Mouse (Mus musculus): ENCODE measurements at regions not wholly inside any gene's neighbourhood (a gene's known extent, or its start where the extent isn't known, plus 50 kb on each side); places are given as distances from the start of the nearest gene placed in this dataset.

DNA sequence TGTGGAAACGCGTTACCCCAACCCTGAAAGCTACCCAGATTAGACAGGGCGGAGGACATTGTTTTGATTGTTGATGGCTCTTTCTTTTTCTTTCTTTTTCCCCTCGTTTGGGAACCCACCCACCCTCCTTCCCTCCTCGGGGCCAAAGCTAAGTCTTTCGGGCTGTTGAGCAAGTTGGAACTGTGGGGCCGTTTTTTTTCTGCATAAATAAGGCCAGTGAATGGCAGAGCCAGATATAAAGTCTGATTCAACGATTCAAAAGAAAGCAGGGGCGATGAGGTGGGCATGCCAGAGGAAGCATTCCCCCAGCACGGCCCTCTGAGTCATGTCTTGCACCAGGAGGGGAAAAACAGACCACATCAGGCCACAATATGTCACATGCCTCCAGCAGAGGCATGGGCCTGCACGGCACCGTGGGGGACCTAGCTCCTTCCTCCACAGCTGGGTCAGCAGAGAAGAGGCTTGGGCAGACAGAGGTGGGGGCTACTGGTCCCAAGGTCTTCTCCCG, 80.2 kb upstream of the Zmiz1 start:
- ATAC-seq (ENCODE audit: low read depth), result no peak
- H3K36me3 ChIP-seq (ENCODE audit: control insufficient read depth, insufficient read depth, low read length), result no peaks in the 10 kb centered on the region
- H3K27ac ChIP-seq (ENCODE audit: low read length), result peak overlapping the region; percentile 99
- H3K9ac ChIP-seq (ENCODE audit: low read length), result peak overlapping the region; percentile 81
- peaks cover 14% of the 10 kb centered on the region for H3K4me1 ChIP-seq (replicated peaks; ENCODE audit: control insufficient read depth, insufficient read depth, low read length)
- H3K9me3 ChIP-seq (ENCODE audit: control insufficient read depth, low read length), result no peaks in the 10 kb centered on the region
- no peaks in the 10 kb centered on the region for H3K27me3 ChIP-seq (ENCODE audit: control insufficient read depth, insufficient read depth, low read depth, low read length)
- H3K4me3 ChIP-seq (ENCODE audit: low read length), result peak overlapping the region; percentile 55
- H3K4me2 ChIP-seq (ENCODE audit: low read depth, low read length), result peak overlapping the region; percentile 66
- WGBS, result 6% methylated on average over 13 of the region's 13 CpGs

DNA sequence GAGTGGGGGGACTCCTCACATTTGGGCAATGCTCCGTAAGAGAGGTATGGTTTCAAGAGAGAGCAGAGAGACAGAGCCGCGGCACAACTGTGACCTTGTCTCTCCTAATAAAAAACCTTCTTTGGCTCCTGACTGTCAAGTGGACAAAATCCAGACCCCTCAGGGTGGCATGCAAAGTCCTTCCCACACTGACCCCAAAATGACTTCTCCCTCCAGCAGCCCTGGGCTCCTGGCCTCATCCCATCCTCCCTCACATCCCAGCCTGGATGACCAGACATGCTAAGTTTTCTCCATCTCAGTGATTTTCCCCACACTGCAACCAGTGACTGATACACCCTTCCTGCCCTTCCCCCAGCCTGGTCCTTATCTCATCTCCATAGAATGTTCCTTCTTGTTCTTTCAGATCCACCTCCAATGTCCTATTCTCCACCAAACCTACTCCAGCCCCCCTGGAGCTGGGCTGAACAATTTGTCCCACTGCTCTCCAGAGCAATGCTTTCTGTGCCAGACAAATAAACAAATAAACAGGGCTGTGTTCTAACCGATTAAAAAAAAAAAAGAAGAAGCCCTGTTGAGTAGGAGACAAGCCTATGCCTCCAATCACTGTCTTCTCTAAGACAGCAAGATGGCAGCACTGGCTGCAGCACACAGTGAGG, 75.7 kb upstream of the Zmiz1 start:
- WGBS, result 66% methylated on average over 4 of the region's 4 CpGs
- Histone ChIP-seq H3K27ac (ENCODE audit: low read length) (no peak overlapping the region), H3K4me2 (ENCODE audit: low read depth, low read length) (no peak overlapping the region), H3K4me3 (ENCODE audit: low read length) (no peak overlapping the region), H3K4me1 (replicated peaks; ENCODE audit: control insufficient read depth, insufficient read depth, low read length) (peaks cover 13% of the 10 kb centered on the region), H3K36me3 (ENCODE audit: control insufficient read depth, insufficient read depth, low read length) (no peaks in the 10 kb centered on the region), H3K9ac (ENCODE audit: low read length) (no peak overlapping the region), H3K27me3 (ENCODE audit: control insufficient read depth, insufficient read depth, low read depth, low read length) (no peaks in the 10 kb centered on the region), H3K9me3 (ENCODE audit: control insufficient read depth, low read length) (no peaks in the 10 kb centered on the region)
- no peak for ATAC-seq (ENCODE audit: low read depth)

DNA sequence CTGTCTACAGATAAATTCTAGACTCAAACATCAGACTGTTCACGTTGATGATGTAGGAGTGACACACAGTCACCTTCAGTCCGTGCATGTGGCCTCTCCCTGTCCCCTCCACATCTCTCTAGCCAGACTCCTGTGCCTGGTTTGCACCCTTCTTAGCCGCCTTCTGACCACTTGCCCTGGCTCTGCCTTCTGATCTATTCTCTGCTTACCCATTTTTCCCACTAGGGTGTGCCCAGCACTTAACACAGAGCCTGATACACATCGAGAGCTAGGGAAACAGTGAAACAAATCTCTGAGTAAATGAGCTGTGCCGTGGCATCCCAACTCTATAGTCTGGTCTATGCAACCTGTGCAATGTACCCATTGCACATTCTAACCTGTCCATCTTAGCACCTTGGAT, 73.3 kb upstream of the Zmiz1 start:
- Histone ChIP-seq H3K4me2 (ENCODE audit: low read depth, low read length) (no peak overlapping the region), H3K9me3 (ENCODE audit: control insufficient read depth, low read length) (no peaks in the 10 kb centered on the region), H3K4me1 (replicated peaks; ENCODE audit: control insufficient read depth, insufficient read depth, low read length) (peaks cover 6% of the 10 kb centered on the region; the same call in 1 of the 2 replicates), H3K4me3 (ENCODE audit: low read length) (no peak overlapping the region), H3K9ac (ENCODE audit: low read length) (no peak overlapping the region), H3K36me3 (ENCODE audit: control insufficient read depth, insufficient read depth, low read length) (no peaks in the 10 kb centered on the region), H3K27ac (ENCODE audit: low read length) (no peak overlapping the region), H3K27me3 (ENCODE audit: control insufficient read depth, insufficient read depth, low read depth, low read length) (no peaks in the 10 kb centered on the region)
- ATAC-seq (ENCODE audit: low read depth), result peak; percentile 15; the same call in 1 of the 2 replicates
- 40% methylated on average over 5 of the region's 5 CpGs for WGBS

DNA sequence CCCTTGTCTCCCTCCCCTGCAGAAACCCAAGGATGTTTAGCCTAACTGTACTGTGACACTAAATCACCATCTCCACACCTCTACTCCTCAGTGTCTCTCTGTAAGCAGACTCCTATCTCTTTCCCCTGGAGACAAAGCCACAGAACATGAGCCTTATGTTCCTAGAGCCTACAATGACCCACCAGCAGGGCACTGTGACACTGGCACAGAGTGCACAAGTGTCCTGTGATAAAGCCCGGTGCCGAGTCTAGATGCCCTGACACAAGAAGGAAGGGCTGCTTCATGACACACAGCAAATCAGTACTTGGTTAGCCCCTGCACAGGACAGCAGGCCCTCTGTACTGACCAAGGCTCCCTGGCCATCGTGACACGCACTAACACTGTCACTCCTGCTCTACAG, 71.2 kb upstream of the Zmiz1 start:
- WGBS, result 81% methylated on average over 4 of the region's 4 CpGs
- no peaks in the 10 kb centered on the region for H3K27me3 ChIP-seq (ENCODE audit: control insufficient read depth, insufficient read depth, low read depth, low read length)
- no peaks in the 10 kb centered on the region for H3K36me3 ChIP-seq (ENCODE audit: control insufficient read depth, insufficient read depth, low read length)
- no peak for ATAC-seq (ENCODE audit: low read depth)
- H3K4me3 ChIP-seq (ENCODE audit: low read length), result no peak overlapping the region
- H3K9ac ChIP-seq (ENCODE audit: low read length), result no peak overlapping the region
- H3K27ac ChIP-seq (ENCODE audit: low read length), result no peak overlapping the region
- peaks cover 6% of the 10 kb centered on the region; the same call in 1 of the 2 replicates for H3K4me1 ChIP-seq (replicated peaks; ENCODE audit: control insufficient read depth, insufficient read depth, low read length)
- H3K9me3 ChIP-seq (ENCODE audit: control insufficient read depth, low read length), result no peaks in the 10 kb centered on the region
- H3K4me2 ChIP-seq (ENCODE audit: low read depth, low read length), result no peak overlapping the region

DNA sequence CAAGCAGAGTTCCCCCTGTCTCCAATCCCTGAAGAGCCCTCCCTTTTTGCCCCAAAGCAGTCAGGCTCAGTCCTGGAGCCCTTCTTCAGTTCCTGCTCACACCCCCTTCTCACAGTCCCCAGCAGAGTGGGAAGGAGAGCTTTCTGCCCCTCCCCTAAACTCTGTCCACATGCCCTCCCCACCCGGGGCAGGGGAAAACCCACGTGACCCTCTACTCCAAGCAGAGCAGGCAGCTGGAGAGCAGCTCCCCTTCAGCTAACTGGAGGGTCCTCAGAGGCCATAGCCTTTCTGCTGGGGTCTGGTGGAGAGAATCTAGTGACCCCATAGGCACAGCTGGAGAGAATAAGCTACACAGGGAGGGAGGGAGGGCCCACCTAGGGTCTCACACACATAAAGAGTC, 69.7 kb upstream of the Zmiz1 start:
- no peak overlapping the region for H3K9ac ChIP-seq (ENCODE audit: low read length)
- no peak overlapping the region for H3K27ac ChIP-seq (ENCODE audit: low read length)
- H3K4me1 ChIP-seq (replicated peaks; ENCODE audit: control insufficient read depth, insufficient read depth, low read length), result peaks cover 6% of the 10 kb centered on the region; the same call in 1 of the 2 replicates
- H3K4me2 ChIP-seq (ENCODE audit: low read depth, low read length), result no peak overlapping the region
- H3K4me3 ChIP-seq (ENCODE audit: low read length), result no peak overlapping the region
- no peaks in the 10 kb centered on the region for H3K9me3 ChIP-seq (ENCODE audit: control insufficient read depth, low read length)
- peak; percentile 84 for ATAC-seq (ENCODE audit: low read depth)
- H3K36me3 ChIP-seq (ENCODE audit: control insufficient read depth, insufficient read depth, low read length), result no peaks in the 10 kb centered on the region
- WGBS, result 8% methylated on average over 2 of the region's 2 CpGs
- H3K27me3 ChIP-seq (ENCODE audit: control insufficient read depth, insufficient read depth, low read depth, low read length), result no peaks in the 10 kb centered on the region

DNA sequence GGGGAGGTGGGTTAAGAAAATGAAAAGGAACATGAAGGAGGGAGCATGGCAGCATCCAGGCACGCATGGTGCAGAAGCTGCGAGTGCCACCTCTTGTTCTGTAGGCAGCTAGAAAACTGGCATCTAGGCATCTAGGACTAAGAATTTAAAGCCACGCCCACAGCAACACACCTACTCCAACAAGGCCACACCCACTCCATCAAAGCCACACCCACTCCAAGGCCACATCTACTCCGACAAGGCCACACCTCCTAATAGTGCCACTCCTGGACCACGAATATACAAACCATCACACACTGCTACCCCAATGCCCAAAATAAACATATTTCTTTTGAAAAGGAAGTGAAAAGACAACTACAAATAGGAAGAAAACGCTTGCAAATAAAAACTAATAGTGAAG, 66.6 kb upstream of the Zmiz1 start:
- no peak for ATAC-seq (ENCODE audit: low read depth)
- no peaks in the 10 kb centered on the region for H3K36me3 ChIP-seq (ENCODE audit: control insufficient read depth, insufficient read depth, low read length)
- H3K9me3 ChIP-seq (ENCODE audit: control insufficient read depth, low read length), result no peaks in the 10 kb centered on the region
- 70% methylated on average over 6 of the region's 6 CpGs for WGBS
- H3K27me3 ChIP-seq (ENCODE audit: control insufficient read depth, insufficient read depth, low read depth, low read length), result no peaks in the 10 kb centered on the region
- H3K27ac ChIP-seq (ENCODE audit: low read length), result no peak overlapping the region
- H3K4me3 ChIP-seq (ENCODE audit: low read length), result no peak overlapping the region
- no peak overlapping the region for H3K4me2 ChIP-seq (ENCODE audit: low read depth, low read length)
- peaks cover 9% of the 10 kb centered on the region for H3K4me1 ChIP-seq (replicated peaks; ENCODE audit: control insufficient read depth, insufficient read depth, low read length)
- H3K9ac ChIP-seq (ENCODE audit: low read length), result no peak overlapping the region

DNA sequence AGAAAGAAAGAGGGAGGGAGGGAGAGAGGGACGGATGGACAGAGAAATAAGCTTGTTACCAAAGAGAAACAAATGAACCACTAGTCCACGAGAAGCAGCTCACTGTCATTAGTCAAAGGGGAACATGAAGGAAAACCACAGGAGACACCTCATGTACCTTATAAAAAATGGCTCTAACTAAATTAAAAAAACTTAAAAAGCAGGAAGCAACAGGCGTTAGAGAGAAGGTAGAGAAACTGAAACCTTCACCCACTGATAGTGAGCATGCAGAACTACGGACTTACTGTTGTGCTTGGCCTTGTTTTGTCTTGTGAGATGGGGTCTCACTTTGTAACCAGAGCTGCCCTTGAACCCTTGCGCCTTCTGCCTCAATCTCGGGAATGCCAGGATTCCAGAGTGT, 66.0 kb upstream of the Zmiz1 start:
- H3K36me3 ChIP-seq (ENCODE audit: control insufficient read depth, insufficient read depth, low read length), result no peaks in the 10 kb centered on the region
- no peak overlapping the region for H3K4me2 ChIP-seq (ENCODE audit: low read depth, low read length)
- no peak overlapping the region for H3K27ac ChIP-seq (ENCODE audit: low read length)
- 76% methylated on average over 6 of the region's 6 CpGs for WGBS
- H3K4me1 ChIP-seq (replicated peaks; ENCODE audit: control insufficient read depth, insufficient read depth, low read length), result peaks cover 9% of the 10 kb centered on the region
- no peaks in the 10 kb centered on the region for H3K9me3 ChIP-seq (ENCODE audit: control insufficient read depth, low read length)
- H3K4me3 ChIP-seq (ENCODE audit: low read length), result no peak overlapping the region
- ATAC-seq (ENCODE audit: low read depth), result no peak
- H3K9ac ChIP-seq (ENCODE audit: low read length), result no peak overlapping the region
- no peaks in the 10 kb centered on the region for H3K27me3 ChIP-seq (ENCODE audit: control insufficient read depth, insufficient read depth, low read depth, low read length)

DNA sequence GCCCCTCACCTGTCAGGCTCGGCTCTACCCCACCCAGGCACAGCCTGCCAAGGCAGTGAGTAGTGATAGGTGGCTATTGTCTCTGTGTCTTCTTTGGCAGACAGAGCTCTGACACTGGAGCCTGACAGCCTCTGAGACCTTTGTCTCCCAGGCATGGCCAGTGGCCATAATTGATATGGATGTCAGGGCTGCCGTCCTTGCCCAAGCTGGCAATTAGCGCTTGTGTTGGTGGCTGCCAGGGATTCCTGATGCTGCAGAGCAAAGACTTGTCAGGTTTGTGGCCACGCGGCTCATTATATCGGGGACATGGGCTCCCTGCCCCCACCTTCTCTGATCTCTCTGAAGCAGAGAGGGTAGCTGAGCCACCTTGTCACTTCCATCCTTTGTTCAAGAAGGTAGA, 64.1 kb upstream of the Zmiz1 start:
- Histone ChIP-seq H3K4me3 (ENCODE audit: low read length) (no peak overlapping the region), H3K9me3 (ENCODE audit: control insufficient read depth, low read length) (no peaks in the 10 kb centered on the region), H3K9ac (ENCODE audit: low read length) (no peak overlapping the region), H3K4me1 (replicated peaks; ENCODE audit: control insufficient read depth, insufficient read depth, low read length) (peaks cover 8% of the 10 kb centered on the region), H3K27ac (ENCODE audit: low read length) (no peak overlapping the region), H3K27me3 (ENCODE audit: control insufficient read depth, insufficient read depth, low read depth, low read length) (no peaks in the 10 kb centered on the region), H3K36me3 (ENCODE audit: control insufficient read depth, insufficient read depth, low read length) (no peaks in the 10 kb centered on the region), H3K4me2 (ENCODE audit: low read depth, low read length) (no peak overlapping the region)
- WGBS, result 74% methylated on average over 6 of the region's 6 CpGs
- ATAC-seq (ENCODE audit: low read depth), result no peak

DNA sequence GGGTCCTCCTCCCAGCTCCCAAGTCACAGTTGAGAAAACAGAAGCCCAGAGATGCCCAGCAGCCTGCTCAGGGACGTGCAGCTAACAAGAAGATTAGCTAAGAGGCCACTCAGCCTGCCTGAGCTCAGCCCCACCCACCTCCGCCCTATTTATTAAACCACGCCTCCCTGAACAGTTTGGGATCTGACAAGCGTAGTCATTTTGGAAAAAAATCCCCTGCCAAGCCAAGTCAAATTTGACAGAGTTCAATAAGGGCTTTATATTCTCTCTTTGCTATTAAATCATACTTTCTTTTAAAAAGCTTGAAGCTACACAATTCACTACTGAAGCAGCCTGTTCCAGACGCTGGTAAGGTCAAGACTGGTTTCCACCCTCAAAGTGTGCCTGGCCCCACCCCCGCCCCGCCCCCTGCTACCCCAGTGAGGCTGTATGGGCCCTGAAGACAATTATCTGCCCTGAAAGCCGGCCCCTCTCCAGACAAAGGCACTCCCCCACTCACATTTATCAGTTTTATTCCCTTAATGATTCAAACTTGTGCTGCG, 61.9 kb upstream of the Zmiz1 start:
- Histone ChIP-seq H3K9ac (ENCODE audit: low read length) (0 out of 2 replicates have a peak overlapping the region, but pooled peaks have one; percentile 2), H3K27me3 (ENCODE audit: control insufficient read depth, insufficient read depth, low read depth, low read length) (no peaks in the 10 kb centered on the region), H3K4me1 (replicated peaks; ENCODE audit: control insufficient read depth, insufficient read depth, low read length) (peaks cover 8% of the 10 kb centered on the region), H3K9me3 (ENCODE audit: control insufficient read depth, low read length) (no peaks in the 10 kb centered on the region), H3K4me3 (ENCODE audit: low read length) (peak overlapping the region; percentile 35), H3K36me3 (ENCODE audit: control insufficient read depth, insufficient read depth, low read length) (no peaks in the 10 kb centered on the region), H3K27ac (ENCODE audit: low read length) (no peak overlapping the region), H3K4me2 (ENCODE audit: low read depth, low read length) (peak overlapping the region; percentile 54)
- 1% methylated on average over 9 of the region's 9 CpGs for WGBS
- ATAC-seq (ENCODE audit: low read depth), result peak; percentile 92
